Mouse (Mus musculus) left cerebral cortex, postnatal 25 days (tissue): ENCODE results near the gene Hist1h2bg. TPM values are rescaled to one million over a fixed set of nuclear protein-coding genes. Genes with fewer than 3 reads are reported as not detected.

Experiments
- DNase-seq, 2 experiments: peaks; one replicate each; pipeline ENCODE4 v3.0.0; 2022; ENCODE audit warnings: low spot score in 2 of 2, mixed read lengths in 1 of 2
- intact Hi-C: fragments of 180-260 bp; cut with DNase I; formaldehyde crosslinking; loops from one replicate; pipeline ENCODE4 v1.15.1; 2025
- microRNA-seq, 2 experiments: library from miRNA; unstranded; fragments of <30 nt; microRNA quantifications; one replicate each; pipeline ENCODE4 v1.2.0; 2022
- total RNA-seq, 2 experiments: library from RNA; stranded (reverse); gene quantifications; 2 replicates each; pipeline ENCODE4 v1.2.3; 2021

Gene Hist1h2bg
- total RNA-seq, 2 experiments from 2014 or later = 82.4 to 88.3 TPM

DNA sequence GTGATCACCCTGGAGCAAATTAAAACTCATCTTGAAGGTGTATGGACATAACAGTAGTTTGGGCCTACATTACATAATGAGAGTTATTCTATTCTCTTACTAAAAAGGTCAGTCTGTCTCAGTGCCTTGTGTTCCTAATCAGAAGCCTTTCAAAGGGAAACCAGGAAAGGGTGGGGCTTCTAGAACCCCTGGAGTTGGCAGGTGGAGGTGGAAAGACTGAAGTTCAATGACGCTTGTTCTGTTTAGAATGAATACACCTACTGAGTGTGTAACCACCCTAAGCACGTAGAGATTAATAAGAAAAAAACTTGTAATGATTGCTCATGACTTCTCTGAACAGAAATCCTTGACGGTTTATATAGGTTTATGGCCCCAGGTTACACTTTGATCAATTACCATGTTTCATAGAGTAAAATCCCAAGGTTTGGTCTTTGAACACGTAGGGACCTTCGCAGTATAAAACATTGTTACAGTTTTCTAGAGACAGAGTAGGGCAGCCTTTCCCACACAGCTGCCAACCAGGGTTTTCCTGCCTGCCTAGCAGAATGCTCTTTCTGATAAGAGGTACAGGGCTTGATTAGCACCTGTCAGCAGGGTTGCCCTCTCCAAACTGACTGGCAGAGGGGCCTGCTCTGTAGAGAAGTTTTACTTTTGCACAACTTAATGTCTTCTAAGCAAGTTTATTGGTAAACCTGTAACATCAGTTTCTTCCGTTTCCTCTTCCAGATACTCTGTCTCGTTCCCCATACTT is 24.6 kb downstream of the Hist1h2bg start:
- DNase-seq = no peak
- intact Hi-C loops = no loop called here

DNA sequence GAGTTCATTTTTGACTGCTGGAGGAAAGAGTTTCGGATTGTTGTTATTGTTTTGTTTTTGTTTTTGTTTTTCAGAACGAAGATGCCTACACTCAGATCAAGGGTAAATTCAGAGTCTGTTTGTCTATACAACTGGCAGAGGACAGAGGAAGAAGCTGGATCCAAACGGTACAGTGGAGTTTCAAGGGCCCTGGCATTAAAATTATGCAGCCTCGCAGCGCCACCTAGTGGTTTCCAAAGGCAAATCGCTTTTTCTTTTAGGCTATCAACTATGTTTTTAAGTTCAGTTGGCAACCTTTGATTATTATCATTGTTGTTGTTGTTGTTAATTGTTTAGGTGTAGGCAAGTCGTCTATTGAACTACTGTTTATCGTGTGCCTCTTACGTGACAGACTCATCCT is 26.8 kb downstream of the Hist1h2bg start:
- intact Hi-C loops = no loop called here
- DNase-seq = peak; percentile 58 to 69

DNA sequence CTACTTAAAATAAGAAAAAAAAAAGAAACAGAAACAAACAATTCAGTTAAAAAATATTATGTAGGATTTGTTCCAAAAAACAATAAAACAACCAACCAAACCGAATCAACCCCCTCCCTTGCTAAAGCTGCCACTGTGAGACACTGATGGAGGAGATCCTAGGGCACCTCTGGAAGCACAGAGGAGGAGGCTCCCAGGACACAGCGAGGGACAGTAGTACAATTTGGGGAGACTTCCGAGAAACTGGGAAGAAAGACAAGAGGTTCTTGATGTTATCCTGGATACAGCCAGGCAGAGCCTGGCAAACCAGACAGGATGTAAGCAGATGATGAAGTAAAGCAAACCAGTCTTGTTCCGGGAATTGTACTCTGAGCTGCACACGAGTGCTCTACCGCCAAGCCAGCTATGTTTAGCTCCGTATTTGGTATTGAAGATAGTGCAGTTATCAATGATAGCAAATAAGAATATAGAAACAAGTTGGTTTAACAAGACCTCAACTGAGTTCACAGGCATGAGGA is 32.0 kb downstream of the Hist1h2bg start:
- intact Hi-C loops = no loop called here

DNA sequence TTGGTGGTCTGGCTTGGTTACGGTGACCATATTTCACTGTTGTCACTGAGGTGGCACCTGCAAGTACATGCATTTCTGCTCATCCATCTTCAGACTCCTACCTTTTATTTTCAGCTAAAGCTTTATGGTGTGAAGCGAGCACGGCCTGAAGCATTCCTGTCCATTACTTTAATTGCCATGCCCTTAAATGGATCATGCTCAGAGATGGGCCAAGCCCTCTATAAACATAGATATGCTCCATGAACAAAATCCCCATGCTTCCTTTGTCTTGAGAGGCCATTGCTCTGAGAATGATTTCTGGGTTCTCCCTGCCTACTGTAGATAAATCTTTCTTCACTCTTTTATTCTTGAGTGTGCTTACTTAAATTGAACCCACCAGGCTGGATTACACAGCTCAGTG is 33.3 kb downstream of the Hist1h2bg start:
- no peak for DNase-seq
- intact Hi-C loops = no loop called here

More for the DNA sequence above, 32.0 kb downstream of the Hist1h2bg start:
- no peak for DNase-seq

DNA sequence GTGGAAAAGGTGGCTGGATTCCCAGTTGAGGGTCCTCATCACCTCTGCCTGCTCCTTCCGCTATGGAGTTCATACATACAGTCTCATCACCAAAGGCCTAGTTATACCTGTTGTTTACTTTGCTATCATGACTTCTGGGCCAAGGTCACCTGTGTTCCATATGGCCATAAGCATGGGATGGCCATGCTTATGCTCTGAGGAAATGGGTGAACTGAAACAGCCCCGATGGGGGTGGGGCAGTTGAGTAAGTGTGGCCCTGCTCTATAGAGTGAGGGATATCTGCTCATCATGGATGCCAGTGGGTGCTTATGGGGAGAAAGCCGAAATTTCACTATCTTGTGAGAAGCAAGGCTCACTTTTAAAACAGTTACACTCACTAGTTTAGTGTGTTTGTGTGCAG is 33.9 kb downstream of the Hist1h2bg start:
- DNase-seq = no peak
- intact Hi-C loops = no loop called here

DNA sequence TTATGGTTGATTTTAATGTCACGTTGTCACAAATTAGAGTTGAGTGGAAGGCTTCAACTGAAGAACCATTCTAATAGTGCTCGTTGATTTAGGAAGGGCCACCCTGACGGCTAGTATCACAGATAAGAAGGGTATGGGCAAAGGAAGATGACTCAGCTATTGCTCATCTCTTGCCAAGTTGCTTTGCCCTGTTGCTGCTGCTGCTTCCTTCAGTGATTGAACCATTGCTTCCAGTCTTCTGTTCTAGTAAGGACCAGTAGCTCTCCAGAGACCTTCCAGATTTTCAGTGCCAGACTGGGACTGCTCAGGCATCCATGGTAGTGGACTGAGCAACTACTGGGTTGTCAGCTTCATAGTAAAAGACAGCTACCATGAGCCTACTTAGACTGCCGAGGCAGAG is 38.0 kb downstream of the Hist1h2bg start:
- intact Hi-C loops = no loop called here
- DNase-seq = no peak

DNA sequence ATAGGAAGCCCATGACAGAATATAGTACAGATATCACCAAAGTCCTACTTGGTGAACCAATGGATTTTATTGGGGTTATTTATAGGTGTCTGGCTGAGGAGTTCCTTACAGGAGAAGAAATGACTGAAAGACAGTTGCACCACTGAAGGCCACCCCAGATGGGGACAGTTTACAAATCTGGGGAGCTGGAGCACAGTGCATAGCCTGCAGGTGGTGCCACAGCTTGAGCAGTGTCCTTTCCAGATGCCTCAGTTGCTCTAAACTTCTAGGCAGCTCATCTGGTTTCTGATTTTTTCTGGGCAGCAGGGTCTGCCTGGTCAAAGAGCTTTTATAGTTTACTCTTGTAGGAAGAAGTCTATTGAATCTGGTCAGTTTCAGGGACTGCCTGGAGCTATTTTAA is 38.6 kb downstream of the Hist1h2bg start:
- no peak for DNase-seq
- intact Hi-C loops = loop anchor here (10.0 kb wide), 1 partner anchor 1785 kb away; no protein-coding TSS in a partner anchor

DNA sequence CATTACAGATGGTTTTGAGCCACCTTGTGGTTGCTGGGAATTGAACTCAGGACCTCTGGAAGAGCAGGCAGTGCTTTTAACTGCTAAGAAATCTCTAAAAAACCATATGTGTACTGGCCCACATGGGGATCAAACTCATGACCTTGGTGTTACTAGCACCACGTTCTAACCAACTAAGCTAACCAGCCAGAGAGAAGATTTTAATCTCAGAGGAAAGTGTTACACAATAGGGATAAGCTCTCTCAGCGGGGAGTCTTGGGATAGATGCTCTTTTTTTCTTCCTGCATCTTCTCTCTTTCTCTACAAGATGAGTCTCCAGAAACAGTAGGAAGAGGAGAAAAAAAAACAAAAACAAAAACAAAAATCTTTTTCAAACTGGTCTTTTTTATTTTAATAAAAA is 39.2 kb downstream of the Hist1h2bg start:
- no peak for DNase-seq
- intact Hi-C loops = loop anchor here (10.0 kb wide), 1 partner anchor 1786 kb away; no protein-coding TSS in a partner anchor

DNA sequence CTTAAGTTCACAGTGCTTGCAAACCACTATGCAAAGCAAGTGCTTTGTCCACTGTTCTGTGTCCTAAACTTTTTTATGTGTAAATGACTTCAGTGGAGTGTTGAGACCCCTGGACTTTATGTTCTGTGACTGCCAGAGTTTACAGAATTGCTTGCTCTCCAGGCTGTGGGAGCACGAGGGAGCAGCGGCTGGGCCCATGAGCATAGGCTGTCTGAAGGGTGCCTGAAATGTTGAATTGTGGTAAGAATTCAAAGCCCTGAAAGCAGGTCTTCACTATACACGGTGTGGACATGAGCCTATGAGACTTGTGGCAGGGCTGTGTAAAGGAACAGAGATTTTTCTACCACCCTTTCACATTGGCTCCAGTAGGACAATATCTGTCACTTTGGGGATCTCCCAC is 40.4 kb downstream of the Hist1h2bg start:
- intact Hi-C loops = loop anchor here (10.0 kb wide), 1 partner anchor 1787 kb away; no protein-coding TSS in a partner anchor
- no peak for DNase-seq

DNA sequence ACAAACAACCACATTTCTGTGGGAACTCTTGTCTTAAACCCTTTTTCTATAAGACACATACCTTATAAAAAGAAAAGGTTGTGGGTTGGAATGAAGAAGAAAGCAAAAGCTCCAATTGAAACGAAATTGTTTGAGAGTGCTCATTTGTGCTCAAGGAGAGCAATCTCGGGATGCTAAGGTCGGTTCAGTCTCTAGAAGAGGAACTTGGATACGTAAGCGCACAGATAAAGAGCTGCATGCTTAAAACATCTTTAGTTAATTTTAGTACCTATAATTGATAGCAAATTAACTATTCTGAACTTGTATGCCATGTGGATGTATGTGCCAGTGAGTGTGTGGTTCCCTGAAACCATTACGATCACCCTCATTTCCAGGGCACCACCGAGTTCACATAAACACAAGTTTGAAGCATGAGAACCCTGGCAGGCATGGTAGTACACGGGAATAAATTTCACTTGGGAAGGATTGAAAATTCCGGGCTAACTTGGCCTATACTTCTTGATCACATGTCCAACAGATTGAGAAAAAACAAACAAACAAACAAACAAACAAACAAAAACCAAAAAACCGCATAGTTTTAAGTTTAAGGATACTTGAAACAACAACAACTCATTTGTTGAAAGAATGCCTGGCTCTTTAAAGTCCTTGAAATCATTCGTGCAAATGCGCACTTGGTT is 49.0 kb downstream of the Hist1h2bg start:
- DNase-seq = peak in 1 of 2 experiments; percentile 5
- intact Hi-C loops = loop anchor here (2.0 to 5.0 kb wide), 3 partner anchors 33 to 1903 kb away; partner anchors contain the start of genes Hist1h2af, Hist1h2ai, Hist1h2bl and Hist1h3h

DNA sequence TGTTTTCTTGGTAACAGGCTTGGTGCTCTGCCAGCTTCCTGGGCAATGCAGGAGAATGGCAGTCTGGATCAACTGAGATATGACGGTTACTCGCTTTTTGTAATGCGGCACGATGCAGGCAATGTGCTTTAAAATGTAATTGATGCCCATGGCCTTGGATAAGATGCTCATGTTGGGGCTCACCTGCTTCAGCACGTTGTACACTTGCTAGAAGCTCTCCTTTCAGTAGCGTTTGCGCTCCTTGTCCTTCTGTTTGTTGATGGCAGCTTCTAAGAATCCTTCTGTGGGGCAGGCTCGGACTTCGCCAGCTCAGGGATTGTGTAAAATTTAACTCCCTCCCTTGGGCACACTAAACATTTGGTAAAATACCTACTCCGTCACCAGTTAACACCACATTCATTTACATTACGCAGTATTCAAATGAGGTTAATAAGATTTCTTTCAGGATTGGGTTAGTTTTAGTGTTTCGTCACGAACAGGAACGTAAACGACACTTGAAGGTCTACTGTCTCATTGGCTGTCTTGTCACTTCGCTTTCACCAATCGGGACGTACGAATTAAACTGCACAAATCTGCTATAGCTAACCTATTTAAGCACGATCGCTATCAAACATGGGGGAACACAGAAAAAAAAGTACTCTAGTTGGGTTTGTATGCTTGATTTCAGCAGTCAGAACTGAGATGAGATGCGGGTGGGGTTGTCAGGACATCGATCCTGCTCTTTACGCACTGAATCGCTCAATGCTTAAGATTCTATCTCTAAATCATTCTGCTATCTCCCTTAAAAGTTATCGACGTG is 49.7 kb downstream of the Hist1h2bg start, which contains the start of gene Hist1h2be:
TSS of gene Hist1h2be (minus strand) at position 392 of the 799 bp plus-strand sequence.
- intact Hi-C loops = loop anchor here (1.0 to 5.0 kb wide), 4 partner anchors 34 to 1904 kb away; partner anchors contain the start of genes Hist1h2af, Hist1h2ai, Hist1h2bl and Hist1h3h
- DNase-seq = peak; percentile 80 to 95

Small RNA genes lying within 50 kb of the gene (microRNA-seq; reads per million reads assigned to microRNA genes)
- gene Gm44297 = 0 reads per million in 2 experiments
- 0 reads per million in 2 experiments for gene Gm44359
- gene Gm44394 = 0 reads per million in 2 experiments

Other genes with a start within 250 kb of the Hist1h2bg start
- 10 to 100 TPM; 35.1 to 36.5 TPM for gene Zfp322a, start 202.2 kb upstream of the Hist1h2bg start, total RNA-seq
- gene Abt1, start 147.5 kb upstream of the Hist1h2bg start, total RNA-seq = 1 to 10 TPM; 8.3 to 8.9 TPM
- not detected for gene Btn1a1, start 105.5 kb upstream of the Hist1h2bg start, total RNA-seq
- 1 to 10 TPM; 1.1 to 1.3 TPM for gene Btn2a2, start 82.5 kb upstream of the Hist1h2bg start, total RNA-seq
- 100 to 1,000 TPM; 300 to 349 TPM for gene Hist1h4h, start 40.3 kb upstream of the Hist1h2bg start, total RNA-seq
- gene Hist1h2af, start 37.5 kb upstream of the Hist1h2bg start, total RNA-seq = 1 to 10 TPM; 1.6 to 3.9 TPM
- 1 to 10 TPM; 3.1 to 4.6 TPM for gene Hist1h3g, start 36.0 kb upstream of the Hist1h2bg start, total RNA-seq
- gene Hist1h2bh, start 28.0 kb upstream of the Hist1h2bg start, total RNA-seq = under 1 TPM; 0.57 to 0.87 TPM
- 10 to 100 TPM; 16.0 to 17.8 TPM for gene Hist1h3f, start 27.3 kb upstream of the Hist1h2bg start, total RNA-seq
- 100 to 1,000 TPM; 160 to 188 TPM for gene Hist1h4f, start 19.7 kb upstream of the Hist1h2bg start, total RNA-seq
- gene Hist1h1d, start 18.1 kb upstream of the Hist1h2bg start, total RNA-seq = 1 to 10 TPM; 3.6 to 5.7 TPM
- gene Hist1h3e, start 9.0 kb upstream of the Hist1h2bg start, total RNA-seq = 10 to 100 TPM; 41.7 to 46.6 TPM
- gene Hist1h2ae, start 176 bp upstream of the Hist1h2bg start, total RNA-seq = 1 to 10 TPM; 5.0 to 6.6 TPM
- 10 to 100 TPM; 25.7 to 29.4 TPM for gene Hist1h2bf, start 2.8 kb downstream of the Hist1h2bg start, total RNA-seq
- gene Hist1h2ad, start 3.0 kb downstream of the Hist1h2bg start, total RNA-seq = 1 to 10 TPM; 9.0 to 9.1 TPM
- 10 to 100 TPM in 1 of 2 experiments, 1 to 10 TPM in 1; 7.2 to 10.5 TPM for gene Hist1h3d, start 4.4 kb downstream of the Hist1h2bg start, total RNA-seq
- 100 to 1,000 TPM; 121 to 160 TPM for gene Hist1h4d, start 10.2 kb downstream of the Hist1h2bg start, total RNA-seq
- gene Hist1h2be, start 49.7 kb downstream of the Hist1h2bg start, total RNA-seq = 1 to 10 TPM; 7.4 to 7.7 TPM
- gene Hist1h1e, start 51.2 kb downstream of the Hist1h2bg start, total RNA-seq = 10 to 100 TPM; 53.2 to 67.9 TPM
- 1 to 10 TPM; 2.1 to 2.4 TPM for gene Hist1h2ac, start 112.6 kb downstream of the Hist1h2bg start, total RNA-seq
- gene Hist1h2bc, start 112.8 kb downstream of the Hist1h2bg start, total RNA-seq = 10 to 100 TPM; 32.7 to 35.0 TPM
- not detected for gene Hist1h1t, start 124.4 kb downstream of the Hist1h2bg start, total RNA-seq
- gene Hist1h4c, start 127.1 kb downstream of the Hist1h2bg start, total RNA-seq = 100 to 1,000 TPM in 1 of 2 experiments, 10 to 100 TPM in 1; 94.8 to 129 TPM
- 1 to 10 TPM; 3.1 to 3.7 TPM for gene Hfe, start 139.5 kb downstream of the Hist1h2bg start, total RNA-seq
- gene Hist1h1c, start 167.4 kb downstream of the Hist1h2bg start, total RNA-seq = 10 to 100 TPM; 51.7 to 71.1 TPM
- gene Hist1h3c, start 174.2 kb downstream of the Hist1h2bg start, total RNA-seq = 1 to 10 TPM; 1.9 to 2.6 TPM
- 10 to 100 TPM; 17.5 to 23.2 TPM for gene Hist1h2bb, start 175.3 kb downstream of the Hist1h2bg start, total RNA-seq
- gene Hist1h2ab, start 179.7 kb downstream of the Hist1h2bg start, total RNA-seq = 10 to 100 TPM; 27.5 to 31.4 TPM
- gene Hist1h3b, start 180.9 kb downstream of the Hist1h2bg start, total RNA-seq = 10 to 100 TPM in 1 of 2 experiments, 1 to 10 TPM in 1; 9.3 to 14.5 TPM
- 10 to 100 TPM; 87.5 to 89.8 TPM for gene Hist1h4b, start 185.6 kb downstream of the Hist1h2bg start, total RNA-seq
- gene Hist1h4a, start 189.8 kb downstream of the Hist1h2bg start, total RNA-seq = 10 to 100 TPM; 47.0 to 58.8 TPM
- gene Hist1h3a, start 191.0 kb downstream of the Hist1h2bg start, total RNA-seq = 10 to 100 TPM; 35.9 to 40.0 TPM
- gene Hist1h1a, start 192.3 kb downstream of the Hist1h2bg start, total RNA-seq = 10 to 100 TPM; 18.2 to 29.1 TPM
- not detected for gene Trim38, start 198.5 kb downstream of the Hist1h2bg start, total RNA-seq
- not detected for gene Slc17a2, start 235.6 kb downstream of the Hist1h2bg start, total RNA-seq